Mouse (Mus musculus): Measurements from ENCODE around the gene Cyp4a32.
"Not testable (repeated sequence)": the region's sequence is repeated elsewhere in the genome, so short reads cannot be mapped to it uniquely, and the experiment has no call there.

DNA sequence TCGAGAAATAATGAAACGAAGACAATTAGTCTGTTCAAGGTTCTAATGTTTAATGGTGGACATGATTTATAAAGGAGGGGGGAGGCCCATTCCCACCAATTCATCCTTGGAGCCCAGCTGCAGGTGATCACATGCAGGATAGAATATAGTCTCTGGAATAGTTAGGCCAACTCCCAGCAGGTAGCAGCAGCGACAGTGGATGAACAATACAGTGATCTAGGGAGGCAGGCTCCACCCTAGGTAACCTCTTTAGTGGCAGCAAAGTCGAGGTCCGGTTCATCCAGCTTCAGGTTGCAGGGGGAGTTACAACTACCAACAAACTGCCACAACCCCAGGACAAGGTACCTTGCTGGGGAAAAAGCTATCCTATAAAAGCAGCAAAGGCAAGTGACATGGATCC, 39.5 kb upstream of the Cyp4a32 start:
- not testable (repeated sequence) for TF ChIP-seq CTCF (IDR thresholded peaks at IDR 0.05; ENCODE audit: extremely low read depth, insufficient read depth, insufficient read length, insufficient replicate concordance); POLR2A (IDR thresholded peaks at IDR 0.05; ENCODE audit: low read depth, low read length)

Data from spleen, adult 2 months (tissue).